Mouse (Mus musculus) lung, embryonic 15.5 days (tissue): ENCODE measurements around the gene Rab4b. TPM values are rescaled to one million over a fixed set of nuclear protein-coding genes. Genes with fewer than 3 reads are reported as not detected.

Source experiments
- ATAC-seq: fragments of 200-750 bp; cut with Nextera tagmentation; 2 replicates; pipeline ENCODE4 v1.8.0; 2017; ENCODE audit warnings: moderate number of reproducible peaks, borderline replicate concordance; ENCODE audit not compliant: low FRiP score, low TSS enrichment; ENCODE audit errors: extremely low read depth
- H3K27ac ChIP-seq: fragments of 300-500 bp; sonication (generic); 2 replicates; pipeline ENCODE4 v1.5.1; 2015; ENCODE audit warnings: moderate library complexity, mild to moderate bottlenecking, inconsistent platforms
- H3K27me3 ChIP-seq: fragments of 300-500 bp; sonication (generic); 2 replicates; pipeline ENCODE4 v1.6.1; 2015; ENCODE audit warnings: inconsistent platforms
- H3K36me3 ChIP-seq: fragments of 300-500 bp; sonication (generic); 2 replicates; pipeline ENCODE4 v1.6.1; 2015; ENCODE audit warnings: inconsistent platforms
- H3K4me1 ChIP-seq: fragments of 300-500 bp; sonication (generic); 2 replicates; pipeline ENCODE4 v1.6.1; 2015; ENCODE audit warnings: inconsistent platforms
- H3K4me2 ChIP-seq: fragments of 300-500 bp; sonication (generic); 2 replicates; pipeline ENCODE4 v1.6.1; 2015; ENCODE audit warnings: inconsistent platforms, mild to moderate bottlenecking, moderate library complexity
- H3K4me3 ChIP-seq: fragments of 300-500 bp; sonication (generic); 2 replicates; pipeline ENCODE4 v1.5.1; 2015; ENCODE audit warnings: mild to moderate bottlenecking, inconsistent platforms
- H3K9ac ChIP-seq: fragments of 300-500 bp; sonication (generic); 2 replicates; pipeline ENCODE4 v1.6.1; 2015; ENCODE audit warnings: inconsistent platforms
- H3K9me3 ChIP-seq: fragments of 300-500 bp; sonication (generic); 2 replicates; pipeline ENCODE4 v1.6.1; 2016; ENCODE audit warnings: inconsistent platforms
- microRNA counts: library from miRNA; unstranded; fragments of <30 nt; microRNA quantifications from one replicate; lab custom pipeline; 2016
- microRNA-seq: library from miRNA; unstranded; fragments of <30 nt; microRNA quantifications from one replicate; pipeline ENCODE4, GENCODE M21; 2016
- polyA plus RNA-seq: library from polyadenylated mRNA; unstranded; fragments of >200 nt; fragmentation: Nextera tagmentation; extraction: Ambion mirVana; gene quantifications from 2 replicates; pipeline ENCODE4 v1.2.1, GENCODE M21; 2015

The Rab4b gene
- polyA plus RNA-seq, 1 experiment from 2014 or later, result 71.6 TPM

DNA sequence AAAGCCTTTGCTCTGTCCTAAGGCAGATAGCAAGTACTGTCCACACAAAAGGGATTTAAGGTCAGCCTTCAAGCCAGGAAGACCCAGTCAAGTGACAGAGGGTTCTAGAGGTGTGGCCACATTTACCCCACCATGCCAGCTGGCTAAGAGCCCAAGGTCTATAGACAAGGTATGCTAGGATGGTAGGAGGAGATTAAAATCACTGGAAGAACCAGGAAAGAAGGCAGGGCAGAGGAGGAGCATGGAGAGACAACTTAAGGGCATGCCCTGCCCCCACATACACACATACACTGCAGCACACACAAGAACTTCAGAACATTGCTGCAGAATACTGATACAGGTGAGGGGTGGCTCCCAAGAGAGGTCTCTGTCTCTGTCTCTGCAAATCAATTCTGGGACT is 59.0 kb downstream of the Rab4b start, which contains the start of gene Cyp2f2:
TSS of gene Cyp2f2 (plus strand) at position 234 of the 400 bp plus-strand sequence.
- no peak for ATAC-seq
- no peaks in the 10 kb centered on the region for H3K36me3 ChIP-seq
- peak within 1 kb of the TSS; percentile 66 for H3K27ac ChIP-seq
- H3K4me2 ChIP-seq, result no peak within 1 kb of the TSS
- peaks cover 8% of the 10 kb centered on the region; the same call in 1 of the 2 replicates for H3K4me1 ChIP-seq
- H3K4me3 ChIP-seq, result no peak within 1 kb of the TSS
- H3K9ac ChIP-seq, result no peak within 1 kb of the TSS
- no peaks in the 10 kb centered on the region for H3K27me3 ChIP-seq
- no peaks in the 10 kb centered on the region for H3K9me3 ChIP-seq

MicroRNAs within 50 kb of the gene (microRNA counts, 519-probe panel; counts per million panel counts)
- microRNA mmu-miR-1191 (lab: Ali Mortazavi, UCI), result 19.7 counts per million

Small RNAs within 50 kb of the gene (microRNA-seq; reads per million reads assigned to microRNA genes)
- gene Mir1191, result 4.3 reads per million, percentile 18 among the genes with 10 or more reads in this experiment
- gene Mir3101, result not detected

Other genes with a start within 250 kb of the Rab4b start
- not detected in 2 replicates for gene Cyp2a22, start 239.5 kb downstream of the Rab4b start, polyA plus RNA-seq
- not detected in 2 replicates for gene Cyp2a12, start 149.8 kb downstream of the Rab4b start, polyA plus RNA-seq
- gene Cyp2f2, start 59.0 kb downstream of the Rab4b start, polyA plus RNA-seq, result 42.3 and 50.3 TPM in 2 replicates
- 0.10 and 0.24 TPM in 2 replicates for gene Cyp2t4, start 25.2 kb downstream of the Rab4b start, polyA plus RNA-seq
- 82.3 and 83.5 TPM in 2 replicates for gene Egln2, start 12.1 kb downstream of the Rab4b start, polyA plus RNA-seq
- 2.4 and 3.5 TPM in 2 replicates for gene Gm21983, start 2.2 kb upstream of the Rab4b start, polyA plus RNA-seq
- gene Mia, start 2.3 kb upstream of the Rab4b start, polyA plus RNA-seq, result 150 and 170 TPM in 2 replicates
- 3.0 and 3.4 TPM in 2 replicates for gene BC024978, start 16.9 kb upstream of the Rab4b start, polyA plus RNA-seq
- 257 TPM in 2 replicates for gene Snrpa, start 17.4 kb upstream of the Rab4b start, polyA plus RNA-seq
- 5.1 and 5.4 TPM in 2 replicates for gene Itpkc, start 49.8 kb upstream of the Rab4b start, polyA plus RNA-seq
- 20.3 and 20.4 TPM in 2 replicates for gene Coq8b, start 54.1 kb upstream of the Rab4b start, polyA plus RNA-seq
- 23.6 and 23.8 TPM in 2 replicates for gene Numbl, start 79.5 kb upstream of the Rab4b start, polyA plus RNA-seq
- 96.2 and 102 TPM in 2 replicates for gene Ltbp4, start 158.8 kb upstream of the Rab4b start, polyA plus RNA-seq
- 48.3 and 51.4 TPM in 2 replicates for gene Shkbp1, start 177.1 kb upstream of the Rab4b start, polyA plus RNA-seq
- 0.79 and 1.3 TPM in 2 replicates for gene Gm20479, start 178.5 kb upstream of the Rab4b start, polyA plus RNA-seq